Mouse (Mus musculus): Measurements from ENCODE around the gene Negr1.

DNA sequence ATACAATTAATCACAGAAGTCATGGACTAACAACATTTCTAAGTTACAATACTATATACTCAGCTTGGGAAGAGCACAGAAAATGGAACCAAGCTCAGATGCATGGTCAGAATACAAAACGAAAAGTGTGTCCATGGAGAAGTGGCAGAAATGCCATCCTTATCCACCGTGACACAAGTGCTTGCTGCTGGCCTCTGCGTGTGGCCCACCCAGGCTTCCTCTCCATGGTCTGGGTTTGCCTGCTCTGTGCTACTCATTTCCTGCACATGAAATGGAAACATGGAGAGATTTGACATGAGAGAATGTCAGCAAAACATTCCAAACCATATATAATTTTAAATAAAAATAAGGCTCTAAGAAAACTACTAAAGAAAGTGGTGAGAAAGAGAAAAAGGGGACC, 645.2 kb downstream of the Negr1 start:
- TF ChIP-seq POLR2A (IDR thresholded peaks at IDR 0.05; ENCODE audit: low read depth, low read length) (no peak), UBTF (IDR thresholded peaks at IDR 0.05; ENCODE audit: low read depth, low read length) (no peak), RAD21 (IDR thresholded peaks at IDR 0.05; ENCODE audit: low read depth, low read length) (no peak), MAX (IDR thresholded peaks at IDR 0.05; ENCODE audit: low read length) (no peak), MAZ (IDR thresholded peaks at IDR 0.05; ENCODE audit: low read depth, low read length) (no peak), IRF4 (IDR thresholded peaks at IDR 0.05; ENCODE audit: low read depth, low read length) (no peak), HCFC1 (IDR thresholded peaks at IDR 0.05; ENCODE audit: low read depth, low read length) (no peak), ELF1 (IDR thresholded peaks at IDR 0.05; ENCODE audit: low read depth, low read length) (no peak)
